Mouse (Mus musculus) erythroblast, adult 5-6 weeks (primary cell): ENCODE measurements around the gene Gtse1. TPM values are rescaled to one million over a fixed set of nuclear protein-coding genes. Genes with fewer than 3 reads are reported as not detected.

Source experiments
- ATAC-seq: replicated peaks from 2 replicates; pipeline ENCODE4 v1.8.0; 2016; ENCODE audit warnings: moderate number of reproducible peaks, mild to moderate bottlenecking, moderate TSS enrichment, inconsistent platforms; ENCODE audit not compliant: poor library complexity, low FRiP score, severe bottlenecking
- total RNA-seq, 2 experiments: library from RNA; stranded (forward) in 1 of 2; stranded (reverse) in 1 of 2; fragments of 150-400 nt in 1 of 2; fragments of 200-764, 138-1000 nt in 1 of 2; gene quantifications; 2 replicates each; pipeline versions ENCODE4 v1.2.3 to v1.2.4; 2015 to 2017; ENCODE audit warnings: low replicate concordance in 2 of 2

Gtse1 gene
- total RNA-seq (2015; ENCODE audit: low replicate concordance) (8.6 TPM in 2 replicates), total RNA-seq (2017; ENCODE audit: low replicate concordance) (6.1 and 10.0 TPM in 2 replicates)

DNA sequence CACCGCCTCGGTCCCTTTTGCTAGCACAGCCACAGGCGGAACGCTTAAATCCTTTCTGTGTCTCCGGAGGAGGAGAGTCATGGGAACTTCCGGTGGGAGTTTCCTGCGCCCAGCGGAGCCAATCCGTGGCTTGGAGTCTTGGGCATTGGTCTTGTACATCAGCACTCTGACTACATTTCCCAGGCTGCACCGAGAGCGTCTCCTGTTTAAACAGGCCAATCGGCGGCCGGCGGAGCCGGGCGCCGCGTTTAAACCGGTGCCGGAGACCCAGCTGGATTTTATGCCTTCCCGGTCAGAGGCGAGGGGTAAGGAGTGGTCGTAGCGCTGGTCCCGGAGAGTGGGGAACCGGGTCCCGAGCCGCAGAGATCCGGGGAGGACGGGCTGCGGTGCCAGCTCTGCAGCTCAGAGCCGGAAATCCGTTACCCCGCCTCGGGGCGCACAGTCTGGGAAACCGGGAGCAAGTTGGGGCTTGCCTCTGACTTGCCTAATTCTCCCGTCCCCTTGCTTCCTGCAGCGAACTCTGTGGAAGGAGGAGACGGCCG, at the start of gene Gtse1:
Gene Gtse1, plus strand, starts transcription at position 256 of the 542 bp plus-strand sequence.
- ATAC-seq = peak; percentile 98

DNA sequence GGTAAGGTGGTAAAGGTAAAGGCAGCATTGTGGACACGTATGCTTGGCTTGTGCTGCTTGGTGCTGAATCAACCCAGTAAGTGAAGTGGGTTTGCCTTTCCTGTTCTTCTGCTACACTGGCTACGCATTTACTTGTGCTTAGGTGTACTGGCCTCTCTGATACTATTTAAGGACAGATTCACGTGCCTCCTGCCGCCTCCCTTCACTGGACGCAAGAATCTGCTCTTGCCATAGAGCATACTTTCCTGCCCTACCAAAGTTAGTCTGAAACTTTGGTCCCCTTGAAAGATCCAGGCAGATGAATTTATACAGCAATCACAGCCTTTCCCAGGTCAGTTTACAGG, 49.1 kb upstream of the Gtse1 start:
- no peak for ATAC-seq

DNA sequence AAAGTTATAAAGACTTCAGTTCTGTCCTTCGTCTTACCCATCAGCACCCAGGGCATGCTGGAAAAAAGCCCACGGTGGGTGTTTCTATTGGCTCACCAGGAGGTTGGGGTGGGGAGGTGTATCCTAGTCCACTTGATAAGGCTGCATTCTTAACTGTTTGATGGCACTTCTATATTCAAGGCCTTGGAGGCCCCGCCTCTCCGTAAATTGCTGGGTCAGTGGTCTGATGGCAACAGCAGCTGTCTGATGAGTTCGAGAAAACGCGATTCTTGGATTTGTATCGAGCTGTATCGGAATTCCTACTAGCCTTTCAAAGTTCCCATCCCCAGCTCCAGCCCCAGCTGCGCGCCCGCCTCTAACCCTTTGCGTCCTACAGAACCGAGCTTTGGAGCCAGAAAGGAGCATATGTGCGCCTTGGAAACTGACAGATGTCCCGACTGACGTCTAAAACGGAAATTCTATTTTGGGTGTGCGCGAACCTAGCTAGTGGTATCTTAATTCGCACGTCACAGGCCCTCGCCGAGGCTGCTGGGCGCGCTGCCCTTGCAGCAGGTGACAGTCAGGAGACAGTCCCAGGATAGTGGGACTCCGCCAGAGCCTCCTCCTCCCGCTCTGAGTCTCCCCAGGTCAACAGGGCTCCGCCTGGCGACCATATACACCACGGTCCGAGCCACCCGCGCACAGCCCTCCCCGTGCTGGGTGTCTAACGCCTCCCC, 48.6 kb upstream of the Gtse1 start:
- peak; percentile 77 for ATAC-seq

DNA sequence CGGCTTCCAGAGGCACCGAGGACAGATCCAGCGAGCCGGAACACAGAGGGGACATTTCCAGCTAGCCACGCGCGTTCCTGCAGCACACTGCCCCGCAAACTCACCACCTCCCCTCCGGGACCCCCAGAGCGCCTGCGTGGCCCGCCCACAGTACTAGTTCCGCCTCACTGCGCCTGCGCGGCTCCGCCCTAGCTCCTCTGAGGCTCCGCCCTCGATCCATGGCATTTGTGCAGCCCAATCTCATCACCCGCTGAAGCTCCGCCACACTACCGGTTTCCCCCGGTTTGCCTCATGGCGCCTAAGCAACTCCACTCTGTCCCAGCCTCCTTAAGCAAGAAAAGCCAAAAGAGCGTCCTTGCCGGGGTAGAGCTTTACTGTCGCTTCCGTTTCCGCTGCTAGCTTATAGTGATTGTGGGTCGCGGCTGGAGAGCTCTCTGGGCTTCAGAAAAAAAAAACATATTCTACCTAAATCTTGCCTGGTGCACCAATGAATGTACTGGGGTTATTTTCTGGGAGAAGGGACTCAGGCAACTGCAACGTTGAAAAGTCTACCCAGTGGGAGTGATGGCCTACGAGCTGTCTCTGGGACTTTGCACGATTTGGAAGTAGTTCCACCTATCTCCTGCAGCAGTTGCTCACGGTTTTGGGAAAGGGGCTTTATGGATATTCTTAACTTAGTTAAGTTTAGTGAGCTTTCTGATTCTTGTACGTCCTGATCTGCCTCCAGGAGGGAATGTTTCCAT, 47.8 kb upstream of the Gtse1 start, which contains the start of gene Cdpf1:
Gene Cdpf1, minus strand, starts transcription at position 163 of the 743 bp plus-strand sequence.
- peak; percentile 95 for ATAC-seq

DNA sequence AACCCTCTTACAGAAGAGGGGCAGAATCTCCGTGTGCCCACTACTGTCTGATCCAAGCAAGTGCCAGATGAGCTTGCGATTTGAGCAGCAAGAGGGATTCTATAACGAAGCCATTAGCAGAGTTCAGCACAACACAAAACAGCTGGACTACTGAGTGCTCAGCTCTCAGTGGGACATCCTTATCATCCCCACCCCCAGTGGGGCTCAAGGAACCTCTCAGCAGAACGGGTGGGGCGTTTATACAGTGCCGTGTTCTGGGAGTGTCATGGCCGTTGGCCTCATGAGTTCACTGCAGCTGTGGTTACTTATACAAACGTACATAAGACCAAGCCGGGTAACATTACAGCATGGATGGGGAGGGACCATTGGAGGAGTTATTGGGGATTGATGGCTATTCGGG, 46.1 kb upstream of the Gtse1 start:
- ATAC-seq = no peak

DNA sequence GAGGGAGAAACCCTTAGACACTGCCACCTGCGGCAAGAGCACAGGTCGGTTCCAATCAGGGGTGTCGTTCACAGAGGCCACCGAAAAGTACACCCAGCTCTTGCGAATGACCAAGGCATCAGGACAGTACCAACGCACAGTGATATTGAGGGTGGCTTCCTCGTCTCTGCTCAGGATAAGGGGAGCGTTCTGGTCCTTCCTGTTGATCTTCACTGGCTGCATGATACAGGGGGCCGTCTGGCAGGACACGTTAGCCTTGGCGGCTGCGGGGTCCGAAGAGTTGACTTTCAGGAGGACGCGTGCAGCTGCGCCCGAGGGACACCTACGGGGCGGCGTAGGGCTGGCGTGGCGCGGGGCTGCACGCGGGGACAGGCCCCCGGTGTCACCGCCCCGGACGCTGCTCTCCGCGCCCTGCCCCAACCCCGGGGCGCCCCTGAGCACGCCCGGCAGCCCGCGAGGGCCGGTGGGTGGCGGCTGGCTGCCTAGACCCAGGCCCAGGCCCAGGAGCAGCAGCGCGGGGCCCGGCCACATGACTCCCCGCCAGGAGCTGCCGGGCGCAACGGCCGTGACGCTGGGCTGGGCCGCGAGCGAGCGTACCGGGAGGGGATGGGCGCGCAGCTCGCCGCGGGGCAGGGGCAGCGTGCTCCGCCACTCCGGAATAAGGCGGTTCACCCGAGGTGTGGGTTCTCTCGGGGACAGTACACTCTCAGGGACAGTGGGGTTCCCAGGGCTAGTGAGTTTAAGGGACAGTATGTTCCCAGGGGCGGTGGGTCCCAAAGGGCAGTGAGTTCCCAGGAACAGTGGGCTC, 38.1 kb upstream of the Gtse1 start, which contains the start of gene Pkdrej:
Gene Pkdrej, minus strand, starts transcription at position 532 of the 808 bp plus-strand sequence.
- ATAC-seq = no peak

DNA sequence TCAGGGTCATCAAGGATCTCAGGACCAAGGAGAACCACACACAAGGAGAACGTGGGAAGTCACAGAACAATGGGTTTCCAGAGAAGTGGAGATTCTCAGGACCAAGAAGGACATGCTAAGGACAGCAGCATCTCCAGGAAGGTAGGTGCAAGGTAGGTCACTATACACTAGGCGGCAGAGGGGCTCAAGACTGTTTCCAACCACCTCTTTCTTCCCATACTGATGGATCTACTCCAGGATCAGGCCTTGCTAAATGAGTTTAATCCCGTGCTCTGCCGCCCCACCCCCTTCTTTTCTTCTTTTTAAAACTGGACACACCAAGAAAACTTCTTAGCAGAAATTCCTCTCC, 37.6 kb upstream of the Gtse1 start:
- ATAC-seq = no peak

DNA sequence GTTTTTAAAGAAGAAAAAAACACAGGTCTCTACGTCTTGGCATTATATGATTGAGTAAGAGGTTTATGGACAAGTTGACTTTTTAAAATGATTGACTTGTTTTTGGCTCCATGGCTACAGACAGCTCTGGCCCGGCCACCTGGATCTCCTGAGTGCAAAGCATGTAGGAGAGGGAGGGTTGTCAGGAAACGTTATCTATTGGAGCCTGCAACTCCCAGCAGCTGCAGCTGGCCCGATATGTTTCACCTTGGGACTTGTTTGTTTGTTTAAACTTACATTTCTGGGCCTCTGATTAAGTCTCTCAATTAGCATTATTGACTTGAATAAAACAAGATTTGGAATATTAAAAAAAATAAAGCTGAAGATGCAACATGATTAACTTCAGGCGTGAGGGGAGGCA, 32.9 kb upstream of the Gtse1 start:
- ATAC-seq = peak; percentile 85

DNA sequence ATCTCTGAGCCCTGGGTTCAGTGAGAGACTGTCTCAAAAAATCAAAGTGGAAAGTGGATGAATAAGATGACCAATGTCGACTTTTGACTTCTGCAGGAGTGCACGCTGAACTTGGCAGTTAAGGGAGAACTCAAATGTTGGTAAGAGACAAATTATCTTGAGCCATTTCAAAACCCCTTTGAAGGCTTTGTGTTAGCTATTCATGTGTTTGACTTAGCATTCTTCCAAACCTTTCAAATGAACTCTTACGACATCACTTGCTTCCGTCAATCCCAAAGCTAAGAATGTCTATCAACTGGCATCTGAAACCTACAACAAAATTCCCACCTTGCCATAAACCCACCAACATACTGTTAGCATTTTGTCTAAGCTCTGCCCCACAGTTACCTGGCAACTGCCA, 31.5 kb upstream of the Gtse1 start:
- ATAC-seq = no peak

DNA sequence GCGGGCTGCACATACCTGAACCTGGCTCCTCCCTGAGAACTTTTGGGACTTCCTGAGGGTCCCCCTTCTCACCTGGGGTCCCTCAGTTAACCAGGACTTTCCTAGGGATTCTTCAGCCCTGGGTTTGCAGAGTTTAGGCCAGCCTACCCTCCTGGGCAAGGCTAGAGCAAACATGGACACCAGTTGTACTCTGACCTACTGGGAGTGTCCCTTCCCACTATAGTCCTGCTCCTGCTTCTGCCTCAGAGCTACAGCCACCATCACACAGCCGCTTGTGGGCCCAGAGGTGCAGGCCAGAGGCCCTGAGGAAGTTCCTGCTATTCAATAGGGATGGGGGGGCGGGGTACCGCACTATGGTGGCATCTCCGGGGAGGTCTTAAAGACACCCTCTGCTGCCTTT, 30.1 kb upstream of the Gtse1 start:
- no peak for ATAC-seq

DNA sequence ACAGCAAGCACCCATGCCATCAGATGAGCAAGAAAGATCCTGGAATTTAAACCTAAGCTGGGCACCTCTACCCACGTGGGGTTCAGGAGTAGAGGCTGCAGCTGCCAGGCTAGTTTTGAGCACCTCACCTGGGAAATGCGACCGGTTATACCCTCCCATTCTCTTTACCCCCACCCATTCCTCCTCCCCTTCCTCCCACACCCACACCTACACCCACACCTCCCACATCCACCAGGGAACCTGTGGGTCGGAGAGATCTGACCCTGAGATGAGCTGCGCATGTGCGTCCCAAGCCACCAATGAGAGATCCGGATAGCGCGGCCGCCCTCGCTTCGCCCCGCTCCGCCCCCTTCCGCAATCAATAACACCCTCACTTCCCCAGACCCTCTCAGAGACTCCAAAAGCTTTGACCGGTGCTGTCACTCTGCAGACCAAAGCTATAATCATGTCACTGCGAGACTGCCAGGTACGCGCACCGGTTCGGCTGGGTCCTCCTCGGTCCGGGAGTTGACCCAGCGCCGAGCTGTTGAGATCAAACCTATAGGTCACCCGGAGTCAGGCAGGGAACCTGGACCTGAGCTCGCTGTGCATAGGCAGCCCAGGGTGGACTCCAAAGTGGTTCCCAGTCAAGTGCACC, 27.5 kb upstream of the Gtse1 start, which contains the start of gene Ttc38:
Gene Ttc38, plus strand, starts transcription at position 353 of the 637 bp plus-strand sequence.
- peak; percentile 92 for ATAC-seq

DNA sequence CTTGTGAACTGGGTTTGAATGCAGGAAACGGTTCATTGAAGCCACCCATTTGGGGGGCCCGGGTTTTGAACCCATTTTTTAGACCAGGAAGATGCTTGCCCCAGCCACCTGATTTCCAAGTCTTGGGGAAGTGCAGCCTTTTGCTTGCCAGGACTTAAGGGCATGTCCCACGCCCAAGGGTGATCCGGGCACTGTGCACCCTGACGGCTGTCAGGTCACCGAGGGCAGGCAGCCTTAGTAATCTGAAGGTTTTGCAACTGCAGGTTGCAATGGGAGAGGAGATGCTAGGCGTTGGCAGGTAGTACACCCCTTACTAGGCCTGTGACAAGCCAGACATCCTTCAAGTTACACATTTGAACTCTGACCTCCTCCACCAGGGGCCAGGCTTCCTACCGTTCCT, 26.9 kb upstream of the Gtse1 start:
- no peak for ATAC-seq

DNA sequence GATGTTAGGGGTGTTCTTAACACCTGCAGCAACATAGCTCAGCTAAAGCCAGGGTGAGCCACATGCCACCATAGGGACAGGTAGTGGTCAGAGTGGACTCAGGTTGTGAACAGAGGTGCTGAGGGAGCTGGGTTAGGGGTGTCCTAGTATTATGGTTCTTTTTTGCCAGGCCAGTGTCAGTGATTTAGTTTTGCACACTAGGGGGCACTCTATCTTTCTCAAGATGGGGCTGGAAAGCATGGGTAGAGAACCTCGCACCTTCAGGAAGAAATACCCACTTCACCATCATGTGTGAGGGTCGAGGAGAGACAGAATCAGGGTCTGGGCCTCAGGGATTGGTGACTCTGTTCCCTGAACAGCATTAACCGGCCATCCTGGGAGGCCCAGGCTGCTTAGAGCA, 24.2 kb upstream of the Gtse1 start:
- no peak for ATAC-seq

DNA sequence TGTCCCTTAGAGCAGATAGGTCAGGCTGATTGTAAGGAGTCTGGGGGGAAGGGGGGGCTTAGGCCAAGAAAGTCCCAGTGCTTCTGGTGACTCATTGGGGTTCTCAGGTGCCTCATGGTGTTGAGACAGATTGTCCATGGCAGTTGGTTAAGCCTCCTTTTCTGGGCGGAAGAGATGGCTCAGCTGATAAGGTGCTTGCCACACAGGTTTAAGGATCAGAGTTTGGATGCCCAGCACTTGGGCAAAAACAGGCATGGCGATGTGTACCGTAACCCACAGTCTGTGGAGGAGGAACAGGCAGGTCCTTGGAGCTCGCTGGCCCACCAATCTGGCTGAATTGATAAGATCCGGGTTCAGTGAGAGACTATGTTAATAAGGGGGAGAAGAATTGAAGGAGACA, 22.7 kb upstream of the Gtse1 start:
- no peak for ATAC-seq

DNA sequence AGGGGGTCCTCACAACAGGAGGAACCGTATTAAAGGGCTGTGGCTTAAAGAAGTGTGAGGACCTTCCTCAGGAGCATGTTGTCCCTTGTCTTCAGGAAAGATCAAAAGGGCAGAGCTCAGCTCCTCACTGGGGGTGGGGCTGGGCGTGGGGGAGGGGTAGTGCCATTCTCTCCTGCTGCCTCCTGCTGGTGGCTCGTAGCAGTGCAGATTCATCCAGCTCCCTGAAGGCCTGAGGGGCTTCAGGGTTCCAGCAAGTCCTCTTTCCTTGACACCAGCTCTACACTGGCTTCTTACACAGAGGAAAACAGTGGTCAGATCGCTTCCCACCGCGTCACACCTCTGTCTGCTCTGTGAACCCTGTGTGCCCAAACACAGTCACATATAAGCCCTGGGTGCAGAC, 18.6 kb upstream of the Gtse1 start:
- no peak for ATAC-seq

DNA sequence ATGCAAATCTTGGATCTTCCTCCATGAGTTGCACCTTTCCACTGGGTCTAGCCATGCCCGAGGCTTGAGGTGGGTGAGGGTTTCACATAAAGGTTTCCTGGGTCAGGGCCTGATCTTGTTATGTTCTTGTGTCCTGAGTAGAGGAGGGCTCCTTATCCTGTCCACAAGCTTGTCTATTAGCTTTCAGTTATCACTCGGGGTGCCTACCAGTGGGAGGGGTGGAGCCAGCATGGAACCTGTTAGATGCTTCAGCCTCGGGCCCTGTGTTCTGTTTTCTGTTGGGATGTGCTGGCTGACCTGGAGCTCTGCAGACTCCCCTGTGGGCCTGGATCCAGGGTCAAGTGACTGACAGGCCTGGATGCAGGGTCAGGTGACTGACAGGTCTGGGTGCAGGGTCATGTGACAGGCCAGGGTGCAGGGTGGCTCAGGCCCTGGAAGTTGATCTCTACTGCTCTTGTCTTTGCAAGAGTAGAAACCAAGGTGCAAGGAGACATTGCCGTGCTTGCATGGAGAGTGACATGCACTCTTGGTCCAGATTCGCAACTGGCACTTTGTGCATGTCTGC, 17.7 kb upstream of the Gtse1 start:
- ATAC-seq = peak; percentile 40; the same call in 1 of the 2 replicates

DNA sequence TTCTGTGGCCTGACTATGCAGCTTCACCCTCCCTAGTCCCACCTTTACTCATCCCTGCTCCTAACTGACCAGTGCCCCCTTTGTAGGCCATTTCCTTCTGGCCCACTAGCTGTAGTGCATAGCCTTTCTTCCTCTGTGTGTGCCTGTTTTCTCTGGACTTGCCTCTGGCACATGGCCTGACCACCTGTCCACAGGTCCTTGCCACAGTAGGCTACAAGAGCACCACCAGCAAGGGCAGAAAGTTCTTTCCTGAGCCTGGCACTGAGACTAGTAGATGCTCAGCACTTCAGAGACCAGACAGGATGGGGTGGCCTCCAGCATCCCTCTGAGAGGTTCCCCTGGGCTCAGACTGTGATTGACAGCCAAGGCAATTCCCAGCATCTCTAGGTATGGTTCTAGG, 14.5 kb upstream of the Gtse1 start:
- no peak for ATAC-seq

DNA sequence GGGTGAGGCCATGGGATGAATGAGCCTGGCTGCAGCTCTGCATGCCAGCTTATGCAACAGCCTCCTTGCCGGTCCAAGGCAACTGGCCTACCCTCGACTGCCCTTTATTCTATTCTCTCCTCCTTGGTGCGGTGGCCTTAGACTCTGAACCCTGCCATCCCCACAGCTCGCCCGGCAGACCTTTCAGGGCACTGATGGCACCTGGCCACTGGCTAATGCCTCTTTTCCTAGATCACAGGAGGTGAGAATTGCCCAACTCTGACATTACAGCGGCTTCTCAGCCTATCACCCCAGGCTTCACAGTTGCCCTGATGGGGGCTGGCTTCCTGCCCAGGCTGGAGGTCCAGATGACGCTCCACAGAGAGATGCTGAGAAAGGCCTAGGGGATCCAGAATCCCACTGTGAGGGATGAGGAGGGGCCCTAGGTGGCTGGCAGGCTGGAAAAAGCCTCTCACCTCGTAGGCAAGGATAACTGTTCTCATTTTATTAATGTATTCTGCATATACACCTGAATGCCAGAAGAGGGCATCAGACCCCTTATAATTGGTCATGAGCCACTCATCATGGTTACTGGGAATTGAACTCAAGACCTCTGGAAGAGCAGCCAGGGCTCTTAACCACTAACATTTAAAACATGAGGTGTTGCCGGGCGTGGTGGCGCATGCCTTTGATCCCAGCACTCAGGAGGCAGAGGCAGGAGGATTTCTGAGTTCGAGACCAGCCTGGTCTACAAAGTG, 7.7 kb upstream of the Gtse1 start:
- ATAC-seq = no peak
